Mouse (Mus musculus): ENCODE results near the gene Lix1l. TPM values are rescaled to one million over a fixed set of nuclear protein-coding genes. Genes with fewer than 3 reads are reported as not detected.
A peak's percentile ranks its signal among the peaks of the same experiment; 100 is the strongest.

The Lix1l gene
- total and polyA plus RNA-seq, 3 experiments, result 24.7 to 25.3 (median 25.2) TPM

DNA sequence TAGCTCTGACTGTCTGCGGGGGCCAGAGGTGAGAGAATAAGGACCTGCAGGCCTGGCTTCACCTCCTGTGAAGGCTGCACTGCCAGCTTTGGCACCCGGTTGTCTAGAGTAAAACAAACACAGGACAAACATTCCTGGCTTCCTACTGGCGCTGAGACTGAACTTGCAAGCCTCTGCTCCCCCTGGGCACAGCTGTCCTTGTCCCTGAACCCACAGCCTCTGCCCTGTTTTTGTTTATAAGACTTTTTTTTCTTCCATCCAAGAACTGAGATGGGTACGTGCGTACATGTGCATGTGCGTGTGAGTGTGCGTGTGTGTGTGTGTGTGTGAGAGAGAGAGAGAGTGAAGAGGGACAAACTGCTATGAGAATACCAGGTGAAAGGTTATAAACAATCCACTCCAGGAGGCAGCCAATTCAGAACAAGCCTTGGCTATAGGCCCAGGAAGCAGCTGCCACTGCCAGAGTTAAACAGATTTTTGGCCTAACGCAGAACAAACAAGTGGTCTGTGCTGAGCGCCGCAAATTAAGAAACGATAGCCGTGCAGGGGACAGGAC lies 45.8 kb upstream of the Lix1l start:
- peak; percentile 86 to 91 for DNase-seq
- TF ChIP-seq CTCF (IDR thresholded peaks at IDR 0.05) (no peak), EP300 (IDR thresholded peaks at IDR 0.05; ENCODE audit: insufficient read depth, low read depth, low read length) (peak; percentile 99), POLR2A (IDR thresholded peaks at IDR 0.05; ENCODE audit: insufficient read depth, low read depth, low read length) (peak; percentile 82)
- peaks cover 21% of the 10 kb centered on the region for H3K4me1 ChIP-seq (ENCODE audit: control insufficient read depth, insufficient read depth, low read length)
- H3K27me3 ChIP-seq (ENCODE audit: control insufficient read depth, insufficient read depth, low read length), result no peaks in the 10 kb centered on the region
- peak overlapping the region; percentile 99 for H3K27ac ChIP-seq
- WGBS, result 5% methylated on average over 12 of the region's 12 CpGs
- H3K9ac ChIP-seq (ENCODE audit: low read depth, low read length), result peak overlapping the region; percentile 64
- peaks cover 3% of the 10 kb centered on the region for H3K36me3 ChIP-seq (ENCODE audit: control insufficient read depth, insufficient read depth, low read length)
- H3K79me2 ChIP-seq (replicated peaks; ENCODE audit: control insufficient read depth, insufficient read depth, low read length), result peaks cover 4% of the 10 kb centered on the region; the same call in 1 of the 2 replicates
- peak overlapping the region; percentile 66 for H3K4me3 ChIP-seq
- intact Hi-C loops (cut with DNase I), result loop anchor here (10.0 kb wide), 1 partner anchor 560 kb away; the partner anchor contains the start of gene Plekho1

DNA sequence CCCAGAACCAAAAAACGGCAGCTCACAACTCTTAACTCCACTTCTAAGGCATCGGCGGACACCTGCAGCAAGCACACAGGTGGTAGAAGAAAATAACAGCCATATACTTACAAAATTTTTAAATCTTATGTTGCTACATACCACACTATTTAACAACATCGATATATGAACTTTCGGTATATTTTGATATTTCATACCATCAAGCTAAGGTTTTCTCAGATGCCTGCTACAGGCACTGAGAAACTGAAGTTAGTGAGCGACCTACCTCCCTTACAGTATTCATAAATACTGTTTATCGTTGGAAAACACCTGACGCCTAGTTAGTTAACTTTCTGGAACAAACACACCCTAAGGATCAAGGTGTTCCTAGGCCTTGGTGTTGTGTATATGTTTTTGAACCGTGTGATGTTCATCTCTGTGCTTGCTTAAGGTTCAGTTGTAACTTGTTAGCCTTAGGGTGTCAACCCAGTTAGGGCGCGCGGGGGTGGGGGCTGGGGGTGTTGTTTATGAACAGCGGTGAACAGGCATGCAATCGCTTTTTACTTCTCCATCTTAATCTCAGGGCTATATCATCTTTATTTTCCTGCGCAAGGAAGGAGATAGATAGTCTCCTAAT lies 44.8 kb upstream of the Lix1l start:
- intact Hi-C loops (cut with DNase I), result loop anchor here (10.0 kb wide), 1 partner anchor 561 kb away; the partner anchor contains the start of gene Plekho1
- Histone ChIP-seq H3K9ac (ENCODE audit: low read depth, low read length) (peak overlapping the region; percentile 78), H3K27ac (peak overlapping the region; percentile 99), H3K4me1 (ENCODE audit: control insufficient read depth, insufficient read depth, low read length) (peaks cover 20% of the 10 kb centered on the region), H3K36me3 (ENCODE audit: control insufficient read depth, insufficient read depth, low read length) (peaks cover 12% of the 10 kb centered on the region), H3K27me3 (ENCODE audit: control insufficient read depth, insufficient read depth, low read length) (no peaks in the 10 kb centered on the region), H3K79me2 (replicated peaks; ENCODE audit: control insufficient read depth, insufficient read depth, low read length) (peaks cover 6% of the 10 kb centered on the region; the same call in 1 of the 2 replicates), H3K4me3 (peak overlapping the region; percentile 66)
- TF ChIP-seq EP300 (IDR thresholded peaks at IDR 0.05; ENCODE audit: insufficient read depth, low read depth, low read length), result no peak
- TF ChIP-seq CTCF (IDR thresholded peaks at IDR 0.05), result no peak
- TF ChIP-seq POLR2A (IDR thresholded peaks at IDR 0.05; ENCODE audit: insufficient read depth, low read depth, low read length), result no peak
- no peak for DNase-seq
- 36% methylated on average over 15 of the region's 15 CpGs for WGBS

DNA sequence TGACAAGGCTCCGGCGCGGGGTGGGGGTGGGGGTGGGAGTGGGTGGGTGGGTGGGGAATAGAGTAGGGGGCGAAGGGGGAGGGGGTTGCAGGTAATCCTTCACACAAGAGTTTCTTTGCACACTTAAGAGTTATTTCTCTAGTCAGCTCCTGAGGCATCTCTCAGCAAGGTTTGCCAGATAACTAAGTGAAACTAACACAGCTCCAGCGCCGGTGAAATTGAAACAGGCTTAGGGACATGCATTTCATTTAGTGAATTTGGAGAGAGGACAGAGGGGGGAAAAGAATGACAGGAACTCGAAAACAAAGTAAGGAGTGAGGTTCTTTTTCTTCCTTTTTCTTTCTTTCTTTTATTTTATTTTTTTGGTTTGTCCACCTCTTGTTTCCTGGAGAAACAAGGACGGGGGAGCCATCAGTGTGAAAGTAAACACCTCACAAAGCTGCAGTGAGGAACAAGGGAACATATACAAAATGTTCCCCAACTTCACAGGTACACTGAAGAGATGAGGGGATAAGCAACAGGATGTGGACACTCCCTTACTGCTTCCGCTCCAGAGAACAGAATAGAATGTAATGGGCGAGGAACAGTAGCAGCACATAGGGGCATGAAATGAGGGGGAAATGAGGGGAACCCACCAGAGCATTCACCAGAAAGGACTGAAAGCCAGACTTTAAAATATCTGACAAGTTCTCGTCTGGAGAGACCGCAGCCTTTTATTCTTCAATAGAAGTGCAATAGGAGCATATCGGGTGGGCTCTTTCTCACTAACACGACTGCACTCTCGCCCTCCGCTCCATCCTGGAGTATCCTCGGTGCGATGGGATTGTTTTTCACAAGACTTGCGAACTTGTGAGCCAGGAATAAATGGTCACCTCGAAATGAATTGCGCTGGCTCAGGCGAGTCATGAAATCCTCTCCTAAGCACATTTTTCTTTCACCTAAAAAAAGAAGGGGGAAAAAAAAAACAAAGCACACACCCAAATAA lies 44.0 kb upstream of the Lix1l start:
- H3K9ac ChIP-seq (ENCODE audit: low read depth, low read length), result peak overlapping the region; percentile 67
- intact Hi-C loops (cut with DNase I), result loop anchor here (1.0 to 10.0 kb wide), 2 partner anchors 19 to 562 kb away; partner anchors contain the start of genes Gm16253 and Plekho1
- TF ChIP-seq EP300 (IDR thresholded peaks at IDR 0.05; ENCODE audit: insufficient read depth, low read depth, low read length) (no peak), CTCF (IDR thresholded peaks at IDR 0.05) (no peak), POLR2A (IDR thresholded peaks at IDR 0.05; ENCODE audit: insufficient read depth, low read depth, low read length) (peak; percentile 47; the same call in 1 of the 2 replicates)
- no peak for DNase-seq
- under 1% methylated on average over 22 of the region's 22 CpGs for WGBS
- H3K27me3 ChIP-seq (ENCODE audit: control insufficient read depth, insufficient read depth, low read length), result no peaks in the 10 kb centered on the region
- H3K36me3 ChIP-seq (ENCODE audit: control insufficient read depth, insufficient read depth, low read length), result peaks cover 13% of the 10 kb centered on the region
- peak overlapping the region; percentile 66 for H3K4me3 ChIP-seq
- peaks cover 16% of the 10 kb centered on the region for H3K4me1 ChIP-seq (ENCODE audit: control insufficient read depth, insufficient read depth, low read length)
- peak overlapping the region; percentile 99 for H3K27ac ChIP-seq
- peaks cover 6% of the 10 kb centered on the region; the same call in 1 of the 2 replicates for H3K79me2 ChIP-seq (replicated peaks; ENCODE audit: control insufficient read depth, insufficient read depth, low read length)

DNA sequence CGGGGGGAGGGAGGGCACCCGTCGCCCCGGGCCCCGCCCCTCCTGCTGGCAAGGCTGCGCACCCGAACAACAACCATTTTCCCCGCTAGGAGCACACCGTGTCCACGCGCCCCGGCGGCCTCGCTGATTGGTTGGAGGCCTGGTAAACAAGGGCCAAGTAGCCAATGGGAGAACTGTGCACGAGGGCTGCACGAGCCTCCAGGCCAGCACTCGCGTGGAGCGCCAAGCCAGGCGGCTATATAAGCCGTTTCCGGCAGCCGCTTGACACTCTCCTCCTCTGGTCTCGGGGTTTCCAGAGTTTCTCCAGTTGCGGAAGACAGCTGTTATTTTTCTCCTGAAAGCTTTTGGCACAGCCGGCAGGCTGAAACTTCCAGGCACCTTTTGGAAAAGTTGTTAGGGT lies 43.3 kb upstream of the Lix1l start, which contains the start of gene Txnip:
TSS of gene Txnip (plus strand) at position 264 of the 400 bp plus-strand sequence.
- peak within 1 kb of the TSS; percentile 77 for H3K4me3 ChIP-seq
- no peaks in the 10 kb centered on the region for H3K27me3 ChIP-seq (ENCODE audit: control insufficient read depth, insufficient read depth, low read length)
- peak; percentile 100 for TF ChIP-seq POLR2A (IDR thresholded peaks at IDR 0.05; ENCODE audit: insufficient read depth, low read depth, low read length)
- TF ChIP-seq CTCF (IDR thresholded peaks at IDR 0.05), result peak; percentile 64
- TF ChIP-seq EP300 (IDR thresholded peaks at IDR 0.05; ENCODE audit: insufficient read depth, low read depth, low read length), result peak; percentile 100
- peaks cover 6% of the 10 kb centered on the region; the same call in 1 of the 2 replicates for H3K79me2 ChIP-seq (replicated peaks; ENCODE audit: control insufficient read depth, insufficient read depth, low read length)
- peaks cover 17% of the 10 kb centered on the region for H3K4me1 ChIP-seq (ENCODE audit: control insufficient read depth, insufficient read depth, low read length)
- under 1% methylated on average over 26 of the region's 26 CpGs for WGBS
- peaks cover 14% of the 10 kb centered on the region for H3K36me3 ChIP-seq (ENCODE audit: control insufficient read depth, insufficient read depth, low read length)
- H3K27ac ChIP-seq, result peak within 1 kb of the TSS; percentile 99
- H3K9ac ChIP-seq (ENCODE audit: low read depth, low read length), result peak within 1 kb of the TSS; percentile 100
- peak; percentile 100 for DNase-seq
- intact Hi-C loops (cut with DNase I), result loop anchor here (1.0 to 10.0 kb wide), 2 partner anchors 19 to 563 kb away; partner anchors contain the start of genes Gm16253 and Plekho1

DNA sequence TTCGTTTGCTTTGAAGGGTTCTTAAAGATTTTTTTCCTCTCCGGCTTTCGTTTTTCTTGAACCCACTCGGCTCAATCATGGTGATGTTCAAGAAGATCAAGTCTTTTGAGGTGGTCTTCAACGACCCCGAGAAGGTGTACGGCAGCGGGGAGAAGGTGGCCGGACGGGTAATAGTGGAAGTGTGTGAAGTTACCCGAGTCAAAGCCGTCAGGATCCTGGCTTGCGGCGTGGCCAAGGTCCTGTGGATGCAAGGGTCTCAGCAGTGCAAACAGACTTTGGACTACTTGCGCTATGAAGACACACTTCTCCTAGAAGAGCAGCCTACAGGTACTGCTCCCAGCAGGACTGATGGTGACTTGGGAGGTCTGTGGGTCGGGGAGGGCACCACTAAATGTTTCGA lies 42.8 kb upstream of the Lix1l start:
- peaks cover 14% of the 10 kb centered on the region for H3K36me3 ChIP-seq (ENCODE audit: control insufficient read depth, insufficient read depth, low read length)
- no peaks in the 10 kb centered on the region for H3K27me3 ChIP-seq (ENCODE audit: control insufficient read depth, insufficient read depth, low read length)
- intact Hi-C loops (cut with DNase I), result loop anchor here (10.0 kb wide), 1 partner anchor 563 kb away; the partner anchor contains the start of gene Plekho1
- peak; percentile 32 for TF ChIP-seq POLR2A (IDR thresholded peaks at IDR 0.05; ENCODE audit: insufficient read depth, low read depth, low read length)
- peak; percentile 60; the same call in 1 of the 2 replicates for TF ChIP-seq EP300 (IDR thresholded peaks at IDR 0.05; ENCODE audit: insufficient read depth, low read depth, low read length)
- no peak for TF ChIP-seq CTCF (IDR thresholded peaks at IDR 0.05)
- peak overlapping the region; percentile 77 for H3K4me3 ChIP-seq
- DNase-seq, result peak; percentile 61 to 75
- peaks cover 6% of the 10 kb centered on the region; the same call in 1 of the 2 replicates for H3K79me2 ChIP-seq (replicated peaks; ENCODE audit: control insufficient read depth, insufficient read depth, low read length)
- H3K4me1 ChIP-seq (ENCODE audit: control insufficient read depth, insufficient read depth, low read length), result peaks cover 19% of the 10 kb centered on the region
- WGBS, result under 1% methylated on average over 17 of the region's 17 CpGs
- peak overlapping the region; percentile 100 for H3K9ac ChIP-seq (ENCODE audit: low read depth, low read length)
- H3K27ac ChIP-seq, result peak overlapping the region; percentile 96

All from heart, adult 2 months (tissue).